Mouse (Mus musculus) CH12.LX (cell line): ENCODE measurements at regions not wholly inside any gene's neighbourhood (a gene's known extent, or its start where the extent isn't known, plus 50 kb on each side); places are given as distances from the start of the nearest gene placed in this dataset.

ENCODE experiments used
- DNase-seq: peaks from one replicate; pipeline ENCODE4 v3.0.0-alpha.2; 2013; ENCODE audit errors: extremely low read depth
- H3K27ac ChIP-seq: 2 replicates; pipeline ENCODE4 v1.5.1; 2012; ENCODE audit warnings: low read depth, mild to moderate bottlenecking, control low read depth, moderate library complexity; ENCODE audit not compliant: insufficient read depth
- H3K27me3 ChIP-seq: replicated peaks from 2 replicates; pipeline ENCODE3; 2012; ENCODE audit warnings: inconsistent platforms
- H3K36me3 ChIP-seq, 2 experiments: replicated peaks in 1 of 2; 2 replicates each; pipeline versions ENCODE3 to v1.6.1; 2012; ENCODE audit warnings: inconsistent platforms in 1 of 2, low read length in 1 of 2, mild to moderate bottlenecking in 1 of 2, mixed read lengths in 1 of 2, moderate library complexity in 1 of 2; ENCODE audit not compliant: control insufficient read depth in 1 of 2, insufficient read depth in 1 of 2
- H3K4me1 ChIP-seq, 2 experiments: 2 replicates each; pipeline ENCODE4 v1.6.1; 2012; ENCODE audit warnings: inconsistent platforms in 1 of 2, moderate library complexity in 1 of 2; ENCODE audit not compliant: insufficient read depth in 2 of 2, control insufficient read depth in 1 of 2
- H3K4me2 ChIP-seq: 2 replicates; pipeline ENCODE4 v1.6.1; 2012; ENCODE audit warnings: low read depth, mild to moderate bottlenecking, control low read depth; ENCODE audit not compliant: poor library complexity, insufficient read depth, severe bottlenecking
- H3K4me3 ChIP-seq, 3 experiments: fragments of 150-350 bp in 1 of 3; sonication (generic) in 1 of 3; replicated peaks in 1 of 3; 2 replicates each; pipeline versions ENCODE3 to v1.5.1; 2011 to 2012; ENCODE audit warnings: low read depth in 2 of 3, low read length in 2 of 3, mild to moderate bottlenecking in 2 of 3, moderate library complexity in 2 of 3, control low read depth in 1 of 3, improper control_type of control experiment in 1 of 3, inconsistent platforms in 1 of 3, mixed read lengths in 1 of 3; ENCODE audit not compliant: poor library complexity in 1 of 3
- H3K79me2 ChIP-seq: replicated peaks from 2 replicates; pipeline ENCODE4 v1.6.1; 2012; ENCODE audit warnings: mild to moderate bottlenecking, moderate library complexity; ENCODE audit not compliant: control insufficient read depth, poor library complexity, insufficient read depth, severe bottlenecking; ENCODE audit errors: extremely low read depth
- H3K9ac ChIP-seq: 2 replicates; pipeline ENCODE4 v1.6.1; 2012; ENCODE audit warnings: low read depth, mild to moderate bottlenecking, control low read depth, moderate library complexity; ENCODE audit not compliant: insufficient read depth
- H3K9me3 ChIP-seq: replicated peaks from 2 replicates; pipeline ENCODE3; 2012; ENCODE audit warnings: low read length, inconsistent platforms, mixed read lengths
- CHD1 ChIP-seq: IDR thresholded peaks from 2 replicates; pipeline ENCODE4 v1.6.1; 2012; ENCODE audit warnings: low read depth, low read length, improper control_type of control experiment, inconsistent platforms
- NRF1 ChIP-seq: IDR thresholded peaks from 2 replicates; pipeline ENCODE4 v1.6.1; 2014; ENCODE audit warnings: low read depth, mild to moderate bottlenecking, inconsistent platforms, low read length, improper control_type of control experiment, moderate library complexity
- dilution Hi-C: fragments of 300-500 bp; cut with MboI; formaldehyde crosslinking; loops from 2 replicates; pipeline ENCODE4 v1.14.3; 2020; ENCODE audit warnings: low sequenced_read_pairs; ENCODE audit not compliant: extremely low pct_unique_long_range_greater_than_20kb, extremely low pct_ligation_motif_present
- in situ Hi-C: fragments of 300-500 bp; cut with MboI; formaldehyde crosslinking; loops from 3 replicates; pipeline ENCODE4 v1.14.3; 2019; ENCODE audit warnings: low sequenced_read_pairs, low pct_ligation_motif_present, low pct_unique_long_range_greater_than_20kb, mixed read lengths

GRCm38 (mm10) chr11:8199293-8199692 is 465.0 kb downstream of the Tns3 start:
- H3K36me3 ChIP-seq = no peaks in the 10 kb centered on the region
- no peak overlapping the region for H3K9ac ChIP-seq
- no peak overlapping the region for H3K27ac ChIP-seq
- peaks cover 40% of the 10 kb centered on the region for H3K27me3 ChIP-seq
- no peaks in the 10 kb centered on the region for H3K9me3 ChIP-seq
- peak overlapping the region; percentile 42; the same call in 1 of the 2 replicates for H3K4me2 ChIP-seq
- no peaks in the 10 kb centered on the region for H3K4me1 ChIP-seq
- no peaks in the 10 kb centered on the region for H3K79me2 ChIP-seq
- no peak overlapping the region for H3K4me3 ChIP-seq
- no peak for DNase-seq
- in situ Hi-C loops = no loop called here
- TF ChIP-seq CHD1 (no peak), NRF1 (peak; percentile 62)
- dilution Hi-C loops = no loop called here
